Mouse (Mus musculus): ENCODE results near the gene Cttnbp2nl. TPM values are rescaled to one million over a fixed set of nuclear protein-coding genes. Genes with fewer than 3 reads are reported as not detected.

The Cttnbp2nl gene
- polyA plus RNA-seq, 1 experiment from 2014 or later: 38.2 TPM

DNA sequence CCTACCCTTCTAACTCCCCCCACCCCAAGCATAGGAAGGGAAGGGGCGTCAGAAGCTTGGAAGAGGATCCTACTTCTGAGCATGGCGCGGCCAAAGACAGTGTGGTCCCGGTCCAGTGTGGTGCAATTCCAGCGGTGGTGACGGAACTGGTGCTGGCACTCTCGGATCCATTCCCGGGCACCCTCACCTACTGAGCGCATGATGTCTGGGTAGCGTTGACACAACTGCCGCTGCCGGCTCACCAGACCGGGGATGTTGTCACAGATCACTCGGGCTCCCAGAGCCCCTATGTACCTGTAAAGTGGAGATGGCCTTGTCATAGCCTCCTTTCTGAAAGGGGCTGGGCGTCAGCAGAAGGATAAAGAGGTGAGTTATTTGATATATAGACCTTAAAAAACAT lies 98.4 kb downstream of the Cttnbp2nl start:
- 94% methylated on average over 15 of the region's 15 CpGs for WGBS
- no peak overlapping the region for H3K9ac ChIP-seq (ENCODE audit: low read length)
- H3K27ac ChIP-seq (ENCODE audit: low read length): no peak overlapping the region
- H3K4me3 ChIP-seq (ENCODE audit: low read length): no peak overlapping the region
- no peaks in the 10 kb centered on the region for H3K9me3 ChIP-seq (ENCODE audit: control insufficient read depth, low read length)
- no peak for ATAC-seq (ENCODE audit: low read depth)
- 0 out of 2 replicates have a peak, but pooled peaks cover 2% of the 10 kb centered on the region for H3K36me3 ChIP-seq (ENCODE audit: control insufficient read depth, insufficient read depth, low read length)
- H3K27me3 ChIP-seq (ENCODE audit: control insufficient read depth, insufficient read depth, low read depth, low read length): peaks cover under 1% of the 10 kb centered on the region; the same call in 1 of the 2 replicates
- no peak overlapping the region for H3K4me2 ChIP-seq (ENCODE audit: low read depth, low read length)
- peaks cover 9% of the 10 kb centered on the region for H3K4me1 ChIP-seq (replicated peaks; ENCODE audit: control insufficient read depth, insufficient read depth, low read length)

DNA sequence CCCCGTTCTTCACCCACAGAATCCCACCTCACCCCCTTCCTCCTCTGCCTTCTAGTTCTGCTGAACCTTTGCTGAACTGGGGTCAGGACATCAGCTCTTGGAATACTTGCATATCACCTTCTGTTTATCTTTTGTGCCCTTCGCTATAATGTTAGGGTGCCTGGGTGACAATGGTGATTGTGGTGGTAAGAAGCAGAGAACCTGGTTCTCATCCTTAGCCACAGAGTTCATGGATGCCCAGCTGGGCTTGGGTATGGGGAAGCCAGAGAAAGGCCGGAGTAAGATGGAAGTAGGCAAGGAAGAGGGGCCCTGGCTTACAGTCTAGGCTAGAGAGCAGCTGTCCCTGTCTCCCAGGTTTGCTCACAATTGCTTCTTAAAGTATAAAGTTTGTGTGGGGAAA lies 98.8 kb downstream of the Cttnbp2nl start:
- Histone ChIP-seq H3K4me1 (replicated peaks; ENCODE audit: control insufficient read depth, insufficient read depth, low read length) (peaks cover 9% of the 10 kb centered on the region), H3K36me3 (ENCODE audit: control insufficient read depth, insufficient read depth, low read length) (0 out of 2 replicates have a peak, but pooled peaks cover 2% of the 10 kb centered on the region), H3K27ac (ENCODE audit: low read length) (no peak overlapping the region), H3K9me3 (ENCODE audit: control insufficient read depth, low read length) (no peaks in the 10 kb centered on the region), H3K4me2 (ENCODE audit: low read depth, low read length) (no peak overlapping the region), H3K4me3 (ENCODE audit: low read length) (no peak overlapping the region), H3K9ac (ENCODE audit: low read length) (no peak overlapping the region), H3K27me3 (ENCODE audit: control insufficient read depth, insufficient read depth, low read depth, low read length) (no peaks in the 10 kb centered on the region)
- 94% methylated on average over 3 of the region's 3 CpGs for WGBS
- no peak for ATAC-seq (ENCODE audit: low read depth)

DNA sequence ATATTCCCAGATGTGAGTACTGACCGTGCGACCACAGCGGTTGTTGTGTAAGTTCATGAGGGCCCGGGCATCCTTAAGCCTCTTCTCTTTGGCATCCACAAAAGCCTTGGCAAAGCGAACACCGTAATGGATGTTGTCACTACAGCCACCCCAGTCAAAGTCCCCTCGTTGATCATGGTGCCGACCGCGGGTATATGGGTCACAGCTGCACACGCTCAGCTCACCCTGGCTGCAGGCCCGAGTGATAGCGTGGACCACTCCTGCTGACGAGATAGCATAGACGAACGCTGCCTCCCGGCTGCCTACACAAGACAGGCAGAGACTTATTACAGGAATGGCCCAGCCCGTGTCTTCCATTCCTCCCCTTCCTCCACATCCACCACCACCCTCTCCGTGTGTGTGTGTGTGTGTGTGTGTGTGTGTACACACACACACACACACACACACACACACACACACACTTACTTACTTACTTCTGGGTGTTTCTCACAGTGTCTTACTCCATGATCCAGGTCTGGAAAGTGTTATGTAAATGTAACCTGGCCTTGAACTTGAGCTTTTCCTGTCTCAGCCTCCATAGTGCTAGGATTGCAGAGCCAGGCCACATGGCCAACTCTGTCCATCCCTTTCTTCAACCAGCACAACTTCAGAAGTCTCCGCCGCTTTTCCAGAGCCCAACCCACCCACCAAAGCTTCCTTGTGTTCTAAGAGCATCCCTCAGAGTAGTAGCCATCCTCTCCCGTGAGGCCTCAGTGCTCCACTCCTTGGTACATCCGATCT lies 99.9 kb downstream of the Cttnbp2nl start:
- H3K9me3 ChIP-seq (ENCODE audit: control insufficient read depth, low read length): no peaks in the 10 kb centered on the region
- 0 out of 2 replicates have a peak, but pooled peaks cover 2% of the 10 kb centered on the region for H3K36me3 ChIP-seq (ENCODE audit: control insufficient read depth, insufficient read depth, low read length)
- no peak for ATAC-seq (ENCODE audit: low read depth)
- no peak overlapping the region for H3K4me2 ChIP-seq (ENCODE audit: low read depth, low read length)
- WGBS: 69% methylated on average over 23 of the region's 23 CpGs
- no peak overlapping the region for H3K4me3 ChIP-seq (ENCODE audit: low read length)
- no peak overlapping the region for H3K27ac ChIP-seq (ENCODE audit: low read length)
- H3K4me1 ChIP-seq (replicated peaks; ENCODE audit: control insufficient read depth, insufficient read depth, low read length): peaks cover 9% of the 10 kb centered on the region
- H3K9ac ChIP-seq (ENCODE audit: low read length): no peak overlapping the region
- no peaks in the 10 kb centered on the region for H3K27me3 ChIP-seq (ENCODE audit: control insufficient read depth, insufficient read depth, low read depth, low read length)

Other genes starting within 250 kb of the Cttnbp2nl start
- gene Mov10, start 234.6 kb downstream of the Cttnbp2nl start, polyA plus RNA-seq (2015; fragmentation: Nextera tagmentation; extraction: Ambion mirVana): 44.2 and 56.2 TPM in 2 replicates
- gene St7l, start 189.1 kb downstream of the Cttnbp2nl start, polyA plus RNA-seq (2015; fragmentation: Nextera tagmentation; extraction: Ambion mirVana): 35.9 and 37.5 TPM in 2 replicates
- 211 and 217 TPM in 2 replicates for gene Capza1, start 188.6 kb downstream of the Cttnbp2nl start, polyA plus RNA-seq (2015; fragmentation: Nextera tagmentation; extraction: Ambion mirVana)
- 1.0 and 1.3 TPM in 2 replicates for gene Wnt2b, start 91.2 kb downstream of the Cttnbp2nl start, polyA plus RNA-seq (2015; fragmentation: Nextera tagmentation; extraction: Ambion mirVana)
- not detected in 2 replicates for gene 4930564D02Rik, start 13.7 kb upstream of the Cttnbp2nl start, polyA plus RNA-seq (2015; fragmentation: Nextera tagmentation; extraction: Ambion mirVana)